Mouse (Mus musculus) layer of hippocampus, adult 8-10 months (tissue): ENCODE results near the gene Mcl1. TPM values are rescaled to one million over a fixed set of nuclear protein-coding genes. Genes with fewer than 3 reads are reported as not detected.
"Not testable (repeated sequence)": the region's sequence is repeated elsewhere in the genome, so short reads cannot be mapped to it uniquely, and the experiment has no call there.

Experiments
- DNase-seq, 2 experiments: peaks; one replicate each; pipeline ENCODE4 v3.0.0; 2022; ENCODE audit warnings: low spot score in 2 of 2
- total RNA-seq, 4 experiments: library from RNA; stranded (reverse); gene quantifications; 2 replicates each; pipeline ENCODE4 v1.2.4; 2022

The Mcl1 gene
- 10 to 100 TPM; 55.1 to 73.6 (median 61.1) TPM for total RNA-seq

DNA sequence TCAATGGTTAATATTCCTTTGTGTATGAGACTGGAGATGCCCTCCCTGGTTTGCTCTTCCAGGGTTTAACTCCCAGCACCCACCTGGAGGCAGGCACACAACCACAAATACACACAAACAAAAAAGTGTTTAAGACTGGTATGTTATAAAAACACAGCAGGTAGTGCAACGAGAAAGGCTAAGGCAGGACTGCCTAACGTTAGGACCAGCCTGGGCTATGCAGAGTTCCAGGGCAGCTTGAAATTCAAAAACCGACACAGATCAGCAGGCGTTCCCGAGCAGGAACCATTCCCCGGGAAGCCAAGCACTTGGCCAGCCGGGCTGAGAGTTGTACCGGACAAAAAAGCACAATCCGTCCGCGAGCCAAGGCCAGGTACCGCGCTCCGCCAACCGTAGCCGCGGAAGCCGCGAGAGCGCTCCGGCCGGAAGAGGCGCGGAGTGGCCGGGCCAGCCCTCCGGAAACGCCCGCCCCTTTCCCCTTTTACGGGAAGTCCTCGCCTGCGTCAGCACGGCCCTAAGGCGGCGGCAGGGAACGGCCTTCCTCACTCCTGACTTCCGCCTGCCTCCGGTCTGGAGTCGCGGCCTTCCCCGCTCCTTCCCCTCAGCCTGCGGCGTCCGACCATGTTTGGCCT, at the start of gene Mcl1:
Gene Mcl1, plus strand, starts transcription at position 553 of the 632 bp plus-strand sequence.
- DNase-seq = peak; percentile 89

DNA sequence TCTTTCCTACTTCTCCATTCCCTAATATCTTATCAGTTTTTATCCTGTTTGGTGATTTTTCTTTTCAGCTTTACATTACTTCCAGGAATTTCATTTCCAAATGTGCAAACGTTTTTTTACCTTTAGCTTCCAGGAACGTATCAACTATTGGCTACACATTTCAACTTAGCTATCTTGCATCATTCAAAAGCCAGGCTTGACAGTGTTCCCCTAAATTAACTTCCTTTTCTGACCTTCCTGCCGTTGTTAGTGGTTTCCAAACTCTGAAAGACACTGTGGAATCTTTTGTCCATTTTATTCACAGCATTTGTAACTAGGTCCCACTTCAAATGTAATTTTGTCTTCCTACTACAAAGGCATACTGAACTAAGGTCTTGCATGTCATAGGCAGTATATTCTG, 49.4 kb upstream of the Mcl1 start:
- DNase-seq = no peak

DNA sequence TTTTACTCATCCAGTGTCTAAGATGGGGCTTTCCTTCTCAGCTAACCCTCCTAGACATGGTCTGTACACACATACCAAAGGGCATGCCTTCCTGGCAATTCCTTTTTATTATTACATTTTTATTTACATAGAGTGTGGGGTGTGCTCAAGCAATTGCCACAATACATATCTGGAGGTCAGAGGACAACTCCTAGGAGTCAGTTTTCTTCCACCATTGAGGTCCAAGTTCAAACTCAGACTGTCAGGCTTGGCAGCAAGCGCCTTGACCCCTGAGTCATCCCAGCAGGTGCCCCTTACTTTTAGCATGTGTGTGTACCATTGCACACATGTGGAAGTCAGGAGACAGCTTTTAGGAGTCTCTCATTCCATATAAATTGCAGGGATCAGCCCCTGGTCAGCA, 44.6 kb upstream of the Mcl1 start:
- DNase-seq = no peak

DNA sequence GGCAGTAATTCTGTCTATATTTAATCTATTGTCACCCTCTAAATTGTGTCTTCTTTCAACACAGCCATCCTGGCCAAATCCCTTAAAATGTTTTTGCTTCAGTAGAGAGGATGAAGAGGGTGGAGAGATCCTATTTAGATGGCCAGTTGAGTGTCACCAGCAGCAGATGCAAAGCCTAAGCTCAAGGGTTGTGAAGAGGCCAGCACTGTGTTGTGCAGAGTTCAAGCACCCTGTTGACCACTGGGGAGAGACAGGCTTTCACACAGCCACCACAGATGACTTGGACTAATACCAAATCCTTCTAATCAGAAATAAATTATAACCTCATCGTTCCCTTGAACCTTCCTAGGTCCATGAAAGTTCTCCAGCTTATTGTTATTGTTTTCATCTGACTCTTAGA, 40.1 kb upstream of the Mcl1 start:
- no peak for DNase-seq

DNA sequence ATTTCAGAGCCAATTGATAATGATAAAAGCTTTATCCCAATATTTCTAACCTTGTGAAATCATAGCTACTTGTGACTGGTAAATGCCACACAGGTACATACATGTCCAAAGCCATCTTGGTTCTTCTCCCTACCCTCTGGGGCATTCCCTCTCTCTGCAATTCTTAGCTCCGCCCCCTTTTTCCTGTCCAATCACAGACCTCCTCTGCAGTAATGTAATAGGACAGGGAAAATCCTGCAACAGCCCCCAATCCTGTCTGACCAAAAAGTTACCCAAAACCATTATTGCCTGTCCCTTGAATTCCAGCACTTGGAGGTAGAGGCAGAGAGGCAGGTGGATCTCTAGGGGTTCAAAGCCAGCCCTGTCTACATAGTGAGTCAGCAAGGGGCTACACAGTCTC, 37.3 kb upstream of the Mcl1 start:
- no peak for DNase-seq

DNA sequence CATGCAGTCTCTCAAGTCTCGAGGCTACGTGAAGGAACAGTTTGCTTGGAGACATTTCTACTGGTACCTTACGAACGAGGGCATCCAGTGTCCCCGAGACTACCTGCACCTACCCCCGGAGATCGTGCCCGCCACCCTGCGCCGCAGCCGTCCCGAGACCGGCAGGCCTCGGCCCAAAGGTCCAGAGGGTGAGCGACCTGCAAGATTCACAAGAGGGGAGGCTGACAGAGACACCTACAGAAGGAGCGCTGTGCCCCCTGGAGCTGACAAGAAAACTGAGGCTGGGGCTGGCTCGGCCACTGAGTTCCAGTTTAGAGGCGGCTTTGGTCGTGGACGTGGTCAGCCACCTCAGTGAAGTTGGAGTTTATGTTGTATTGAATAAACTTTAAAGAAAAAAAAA, 36.2 kb upstream of the Mcl1 start:
- DNase-seq = not testable (repeated sequence)

DNA sequence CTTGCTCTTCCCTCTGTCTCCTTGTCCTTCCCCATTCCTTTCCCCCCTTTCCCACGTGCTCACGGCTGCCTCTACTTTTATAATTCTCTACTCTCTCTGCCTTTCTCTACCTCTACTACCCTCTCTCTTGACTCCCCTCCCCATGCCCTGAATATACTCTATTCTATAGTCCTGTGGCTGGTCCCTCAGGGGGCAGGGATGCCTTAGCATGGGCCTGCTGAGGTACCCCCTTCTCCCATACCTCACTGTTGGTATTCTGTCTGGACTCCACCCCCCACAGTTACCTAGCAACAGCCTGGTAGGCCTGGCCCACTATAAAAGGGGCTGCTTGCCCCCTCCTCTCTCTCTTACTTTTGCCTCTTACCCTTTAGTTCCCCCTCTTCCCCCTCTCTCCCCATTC, 35.0 kb upstream of the Mcl1 start:
- no peak for DNase-seq

DNA sequence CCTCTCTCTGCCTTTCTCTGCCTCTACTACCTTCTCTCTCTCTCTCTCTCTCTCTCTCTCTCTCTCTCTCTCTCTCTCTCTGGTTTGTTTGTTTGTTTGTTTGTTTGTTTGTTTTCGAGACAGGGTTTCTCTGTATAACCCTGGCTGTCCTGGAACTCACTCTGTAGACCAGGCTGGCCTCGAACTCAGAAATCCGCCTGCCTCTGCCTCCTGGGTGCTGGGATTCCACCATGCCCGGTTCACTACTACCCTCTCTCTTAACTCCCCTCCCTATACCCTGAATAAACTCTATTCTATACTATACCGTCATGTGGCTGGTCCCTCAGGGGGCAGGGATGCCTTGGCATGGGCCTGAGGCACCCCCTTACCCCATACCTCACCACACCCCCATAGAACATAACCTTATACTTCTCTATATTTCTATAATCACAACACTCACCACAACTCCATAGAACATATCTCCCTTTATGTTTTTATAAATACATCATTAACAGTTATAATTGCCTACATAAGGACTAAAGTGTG, 34.5 kb upstream of the Mcl1 start:
- not testable (repeated sequence) for DNase-seq

DNA sequence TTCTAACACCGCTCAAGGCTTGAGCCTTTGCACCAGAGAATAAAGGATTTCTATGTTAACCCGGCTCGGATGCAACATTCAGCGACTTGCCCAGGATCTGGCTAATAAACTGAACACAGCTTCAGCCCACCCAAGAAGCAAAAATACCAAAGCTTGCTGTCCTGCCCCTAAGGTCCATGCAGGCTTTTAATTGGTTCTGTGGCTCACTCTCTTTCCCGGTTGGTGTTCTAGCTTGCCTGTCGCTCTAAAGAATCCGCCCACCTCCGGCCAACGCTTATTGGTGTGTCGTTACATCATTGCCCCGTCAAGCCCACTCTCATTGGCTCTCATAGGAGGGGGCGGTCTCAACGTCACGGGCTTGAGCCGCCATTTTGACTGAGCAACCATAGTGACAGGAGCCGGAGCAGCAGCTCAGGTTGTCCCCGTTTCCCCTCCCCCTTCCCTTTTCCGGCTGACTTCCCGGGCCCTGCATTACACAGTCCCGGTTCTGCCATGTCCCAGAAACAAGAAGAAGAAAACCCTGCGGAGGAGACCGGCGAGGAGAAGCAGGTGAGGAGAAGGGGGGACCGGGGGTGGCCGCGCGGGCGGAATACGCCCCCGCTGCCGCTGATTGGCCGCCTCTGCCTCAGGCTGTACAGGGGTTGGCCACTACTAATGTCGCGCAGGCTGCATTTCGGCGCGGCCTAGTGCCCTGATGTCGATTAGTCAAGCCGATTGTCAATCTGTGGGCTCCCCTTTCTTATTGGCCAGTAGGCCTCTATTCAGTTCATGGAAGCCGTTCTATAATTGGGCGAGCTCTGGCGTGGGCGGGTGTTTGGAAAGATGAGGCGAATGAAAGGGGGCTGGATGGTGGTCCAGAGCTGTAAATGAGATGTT, 33.7 kb upstream of the Mcl1 start, which contains the start of gene Ensa:
Gene Ensa, plus strand, starts transcription at position 366 of the 876 bp plus-strand sequence.
- DNase-seq = peak; percentile 99 to 100

DNA sequence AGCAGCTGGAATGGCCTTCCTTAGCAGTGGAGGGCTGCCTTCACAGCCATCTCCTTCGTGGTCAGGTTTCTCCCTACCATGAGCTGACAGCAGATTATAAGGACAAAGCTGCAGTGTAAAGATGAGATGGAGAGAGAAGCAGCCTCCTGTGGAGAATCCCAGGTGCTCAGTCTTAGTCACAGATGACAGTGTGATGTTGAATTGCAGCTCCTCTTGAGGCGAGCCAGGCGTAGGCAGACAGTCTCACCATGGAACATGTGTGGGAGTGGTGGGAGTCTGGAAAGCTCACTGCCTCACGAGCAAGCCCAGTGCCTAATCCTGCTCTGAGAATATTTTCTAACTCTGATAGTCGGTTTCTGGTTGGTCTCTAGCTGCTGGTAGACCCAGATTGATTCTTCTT, 30.8 kb upstream of the Mcl1 start:
- DNase-seq = peak; percentile 81

DNA sequence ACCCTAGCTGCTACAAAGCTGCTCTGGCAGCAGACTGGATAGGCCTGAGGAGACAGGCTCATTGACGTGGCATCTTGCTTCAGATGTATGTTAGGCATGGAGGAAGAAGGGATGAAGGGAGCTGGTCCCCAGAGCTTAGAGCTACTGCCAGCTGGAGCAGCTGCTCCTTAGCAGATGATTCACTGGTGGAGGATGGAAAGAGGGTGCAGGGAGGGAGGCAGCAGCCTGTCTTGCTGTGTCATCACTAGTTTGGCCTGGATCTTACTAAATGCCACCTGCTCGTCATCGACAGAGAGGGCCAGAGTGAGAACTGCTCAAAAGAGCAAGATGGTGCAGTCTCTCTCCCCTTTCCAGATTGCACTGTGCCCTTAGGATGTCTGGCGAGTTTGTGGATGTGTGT, 28.8 kb upstream of the Mcl1 start:
- peak; percentile 76 to 81 for DNase-seq

DNA sequence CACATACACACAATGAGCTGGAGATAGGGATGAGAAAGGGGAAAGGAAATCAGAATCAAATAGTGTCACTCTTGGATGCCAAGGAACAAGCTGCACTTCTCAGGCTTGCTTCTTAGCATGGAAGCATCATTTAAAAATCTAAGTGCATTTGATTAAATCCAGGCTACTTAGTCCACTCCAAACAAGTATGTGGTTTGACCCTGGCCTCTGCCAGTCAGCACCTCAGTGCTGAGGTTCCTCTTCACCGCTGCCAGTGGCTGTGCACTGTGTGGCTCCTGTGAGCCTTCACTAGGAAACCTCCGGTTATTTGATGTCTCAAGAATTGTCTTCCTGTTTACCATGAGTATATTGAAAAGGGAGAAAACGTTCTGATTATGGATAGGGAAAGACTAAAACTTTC, 27.7 kb upstream of the Mcl1 start:
- no peak for DNase-seq

DNA sequence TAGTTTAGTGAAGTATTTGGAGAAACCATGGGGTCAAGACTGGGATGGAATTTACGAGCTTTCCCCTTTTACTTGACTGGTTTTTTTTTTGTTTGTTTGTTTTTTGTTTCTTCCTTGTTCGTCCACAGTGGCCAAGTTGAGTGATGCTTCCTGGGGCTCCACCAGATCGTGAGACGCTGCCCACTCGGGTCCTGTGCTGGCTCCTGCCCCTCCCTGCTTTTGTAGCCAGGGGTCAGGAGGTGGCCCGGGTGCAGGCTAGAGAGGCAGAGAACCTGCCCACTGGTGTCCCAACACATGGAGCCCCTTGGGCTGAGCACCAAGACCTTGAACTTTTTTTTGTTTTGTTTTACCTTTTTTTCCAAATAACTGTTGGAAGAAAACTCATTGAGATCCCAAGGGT, 27.3 kb upstream of the Mcl1 start:
- no peak for DNase-seq

DNA sequence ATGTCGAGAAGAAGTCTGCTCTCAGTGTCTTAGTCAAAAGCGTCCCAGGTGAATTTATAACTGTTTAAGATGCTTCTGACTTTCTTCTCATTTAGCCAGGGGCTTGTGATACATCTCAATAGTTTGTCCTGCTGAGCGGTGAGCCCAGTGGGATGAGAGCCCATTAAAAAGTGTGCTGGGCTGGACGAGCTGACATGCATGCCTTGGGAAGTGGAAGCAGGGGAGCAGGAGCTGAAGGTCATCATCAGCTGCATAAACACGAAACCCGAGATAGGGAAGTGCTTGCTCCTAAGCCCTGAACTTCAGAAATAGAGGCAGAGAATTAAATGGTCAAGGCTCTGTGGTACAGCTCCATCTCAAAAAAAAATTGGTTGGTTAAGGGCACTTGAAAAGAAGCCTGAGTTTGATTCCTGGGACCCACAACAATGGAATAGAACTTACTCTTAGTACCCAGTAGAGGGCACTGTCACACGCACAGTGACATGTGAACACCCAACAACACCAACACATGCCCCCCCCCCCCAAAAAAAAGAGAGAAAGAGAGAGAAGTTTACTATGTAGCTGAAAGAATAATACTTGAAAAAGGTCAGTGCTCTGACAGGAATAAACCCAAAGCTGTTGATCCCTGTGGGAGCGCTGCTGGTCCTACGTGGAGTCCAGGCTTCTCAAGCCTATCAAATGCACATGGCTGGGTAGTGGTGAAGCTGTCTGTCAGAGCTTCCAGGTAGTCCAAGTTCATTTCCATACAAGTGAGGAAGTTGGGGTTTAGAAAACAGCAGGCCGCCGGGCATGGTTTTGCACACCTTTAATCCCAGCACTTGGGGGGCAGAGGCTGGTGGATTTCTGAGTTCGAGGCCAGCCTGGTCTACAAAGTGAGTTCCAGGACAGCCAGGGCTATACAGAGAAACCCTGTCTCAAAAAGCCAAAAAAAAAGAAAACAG, 25.7 kb upstream of the Mcl1 start:
- no peak for DNase-seq

DNA sequence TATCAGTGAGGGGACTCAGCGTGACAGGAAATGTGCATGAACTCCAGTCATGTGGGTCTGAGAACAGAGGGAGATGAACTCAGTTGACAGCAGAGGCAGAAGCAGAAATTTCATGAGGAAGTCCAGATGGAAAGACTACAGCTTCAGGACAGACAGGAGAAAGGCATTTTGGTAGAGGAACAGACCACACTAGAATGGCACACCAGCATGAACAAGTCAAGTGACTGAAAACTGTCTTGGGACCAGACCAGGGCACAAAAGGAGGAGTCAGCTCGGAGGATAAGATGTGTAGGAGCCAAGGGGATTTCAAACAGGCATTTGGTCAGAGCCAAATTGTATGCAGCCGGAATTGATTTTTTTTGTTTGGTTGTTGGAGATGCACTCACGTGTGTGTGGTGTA, 23.0 kb upstream of the Mcl1 start:
- no peak for DNase-seq

DNA sequence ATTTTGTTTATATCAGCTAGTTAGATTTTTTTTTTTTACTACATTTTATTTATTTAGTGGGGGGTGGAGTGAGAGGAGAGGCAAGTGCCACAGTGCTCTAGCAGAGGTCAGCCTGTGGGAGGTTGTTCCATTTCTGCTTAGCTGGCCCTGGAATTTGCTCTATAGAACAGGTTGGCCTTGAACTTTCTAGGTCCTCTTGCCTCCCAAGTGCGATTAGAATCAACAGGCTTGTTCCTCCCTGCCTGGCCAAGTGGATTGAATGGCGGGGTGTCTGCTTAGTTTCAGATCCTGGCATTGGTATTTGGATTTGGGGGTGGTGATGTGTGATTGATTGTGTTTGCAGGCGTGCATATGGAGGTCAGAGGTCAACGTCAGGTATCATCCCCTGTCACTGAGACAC, 22.5 kb upstream of the Mcl1 start:
- DNase-seq = no peak

DNA sequence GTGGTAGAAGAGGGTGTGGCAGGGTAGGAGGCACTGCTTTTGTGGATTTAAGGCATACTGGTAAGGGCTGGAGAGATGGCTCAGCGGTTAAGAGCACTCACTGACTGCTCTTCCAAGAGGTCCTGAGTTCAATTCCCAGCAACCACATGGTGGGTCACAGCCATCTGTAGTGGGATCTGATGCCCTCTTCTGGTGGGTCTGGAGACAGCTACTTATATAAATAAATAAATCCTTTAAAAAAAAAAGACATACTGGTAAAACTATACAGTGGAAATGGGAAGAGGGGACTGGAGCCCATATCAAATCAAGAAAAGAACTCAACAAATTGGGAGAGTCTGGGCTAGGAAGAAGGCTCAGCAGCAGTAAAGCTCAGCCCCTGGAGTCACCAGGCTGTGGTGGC, 18.9 kb upstream of the Mcl1 start:
- DNase-seq = no peak

DNA sequence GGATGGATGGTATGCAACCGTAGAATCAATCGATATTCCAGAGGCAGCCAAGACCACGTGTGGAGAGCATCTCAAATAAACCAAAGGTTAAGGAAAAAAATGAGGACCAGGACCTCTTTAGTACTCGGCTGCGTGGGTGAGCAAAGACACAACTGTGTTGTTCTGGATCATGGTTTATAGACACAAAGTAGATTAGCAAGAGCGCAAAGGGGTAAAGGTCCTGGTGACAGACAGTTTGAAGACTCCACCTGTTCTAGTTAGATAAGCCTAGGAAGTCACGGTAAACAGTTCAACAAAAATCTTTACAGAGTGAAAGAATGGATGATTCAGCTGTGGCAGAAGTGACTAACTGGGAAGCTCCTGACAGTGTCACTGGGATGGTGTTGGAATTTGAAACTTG, 15.5 kb upstream of the Mcl1 start:
- DNase-seq = no peak

DNA sequence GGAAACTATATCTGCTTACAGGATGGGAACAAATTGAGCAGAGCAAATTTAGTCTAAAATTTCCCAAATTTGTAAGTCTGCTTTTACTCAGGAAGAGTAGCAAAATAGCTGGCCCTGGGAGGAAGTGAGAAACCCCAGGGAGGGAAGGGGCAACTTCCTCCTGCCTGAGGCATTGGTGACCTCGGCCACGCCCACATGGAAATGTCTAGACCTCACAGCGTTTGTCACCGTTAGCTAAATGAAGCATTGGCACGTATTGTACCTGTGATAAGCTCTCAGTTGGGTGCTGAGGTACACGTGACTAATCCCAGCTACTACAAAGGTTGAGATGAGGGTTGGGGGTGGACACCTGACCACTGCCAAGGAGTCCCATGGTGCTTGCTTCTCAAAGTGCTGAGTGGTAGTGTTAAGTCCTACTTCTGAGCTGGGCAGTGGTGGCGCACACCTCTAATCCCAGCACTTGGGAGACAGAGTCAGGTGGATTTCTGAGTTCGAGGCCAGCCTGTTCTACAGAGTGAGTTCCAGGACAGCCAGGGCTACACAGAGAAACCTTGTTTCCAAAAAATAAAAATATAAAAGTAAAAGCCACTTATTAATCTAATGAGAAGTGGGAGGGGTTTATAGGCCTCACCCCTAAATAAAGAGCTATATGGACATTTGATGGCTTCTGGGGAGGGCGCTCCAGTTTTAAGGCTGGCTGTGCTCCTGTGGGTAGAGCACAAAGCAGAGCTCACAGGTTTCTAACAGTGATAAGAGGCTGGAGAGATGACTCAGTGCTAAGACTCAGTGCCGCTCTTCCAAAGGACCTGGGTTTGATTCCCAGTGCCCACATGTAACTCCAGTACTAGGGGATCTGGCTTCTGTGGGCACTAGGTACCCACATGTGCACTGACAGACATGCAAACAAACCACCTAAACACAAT, 13.0 kb upstream of the Mcl1 start:
- no peak for DNase-seq

DNA sequence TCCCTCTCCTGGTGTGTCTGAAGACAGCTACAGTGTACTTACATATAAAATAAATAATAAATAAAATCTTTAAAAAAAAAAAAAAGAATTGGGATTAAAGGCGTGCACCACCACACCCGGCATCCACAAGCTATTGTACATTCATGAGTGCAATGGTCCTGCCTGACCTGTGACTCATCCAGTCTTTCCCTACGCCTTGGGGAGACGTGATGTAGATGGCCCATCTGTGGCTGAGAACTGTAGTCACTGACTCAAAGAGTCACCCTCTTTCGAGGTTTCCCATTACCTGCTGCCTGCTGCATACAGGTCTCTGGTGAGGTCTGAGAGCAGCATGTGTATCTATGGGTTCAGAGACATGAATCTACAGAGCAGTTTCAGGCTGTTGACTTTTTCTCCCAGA, 10.6 kb upstream of the Mcl1 start:
- no peak for DNase-seq
